9 mouse cellular contexts compared by ENCODE assay signal in genomic region chr8:70487993-70488796, GRCm38 (mm10). TPM values are rescaled to one million over a fixed set of nuclear protein-coding genes. Genes with fewer than 3 reads are reported as not detected.
DNase-seq lines count a peak whose midpoint lies in the region; ATAC-seq lines count a peak whose summit lies in the region.
"Had no signal": no experiment of that assay in that cellular context is flagged by ENCODE, and none has a peak within 500 bp of the region (broad histone marks: within the 10 kb centered on the region; RNA-seq: fewer than 3 reads in every experiment).

No protein-coding gene starts in this region.

- no peaks in the 10 kb centered on the region for H3K36me3 ChIP-seq in hindbrain, embryonic 12.5 days
- H3K36me3 ChIP-seq in liver, embryonic 11.5 days (ENCODE audit: control insufficient read depth, insufficient read depth, low read length): no peaks in the 10 kb centered on the region

- ATAC-seq in hindbrain, embryonic 12.5 days (ENCODE audit: low FRiP score): no peak
- peak; percentile 52 for ATAC-seq in liver, embryonic 11.5 days (replicated peaks; ENCODE audit: low FRiP score)

- H3K4me3 ChIP-seq in hindbrain, embryonic 12.5 days: peak overlapping the region; percentile 25
- H3K4me3 ChIP-seq in liver, embryonic 11.5 days (ENCODE audit: low read depth, low read length): peak overlapping the region; percentile 44
- H3K4me3 ChIP-seq: erythroblast, embryonic 14.5 days had no signal

- no peaks in the 10 kb centered on the region for H3K9me3 ChIP-seq in hindbrain, embryonic 12.5 days (replicated peaks)
- H3K9me3 ChIP-seq in liver, embryonic 11.5 days (ENCODE audit: control insufficient read depth, low read length): no peaks in the 10 kb centered on the region

- 0 out of 2 replicates have a peak overlapping the region, but pooled peaks have one; percentile 39 for H3K9ac ChIP-seq in hindbrain, embryonic 12.5 days
- H3K9ac ChIP-seq in liver, embryonic 11.5 days (ENCODE audit: low read depth, low read length): 0 out of 2 replicates have a peak overlapping the region, but pooled peaks have one; percentile 8

- peak overlapping the region; percentile 70 for H3K4me2 ChIP-seq in hindbrain, embryonic 12.5 days (replicated peaks)
- peak overlapping the region; percentile 62 for H3K4me2 ChIP-seq in liver, embryonic 11.5 days

- peaks cover 44% of the 10 kb centered on the region for H3K4me1 ChIP-seq in hindbrain, embryonic 12.5 days
- H3K4me1 ChIP-seq in liver, embryonic 11.5 days (replicated peaks; ENCODE audit: control insufficient read depth, insufficient read depth, low read length): peaks cover 32% of the 10 kb centered on the region

- 1% methylated on average over 55 of the region's 55 CpGs for WGBS in hindbrain, embryonic 12.5 days
- WGBS in liver, embryonic 11.5 days: 2% methylated on average over 55 of the region's 55 CpGs

- DNase-seq in adrenal gland, postnatal 25 days: peak; percentile 30
- no peak for DNase-seq in adrenal gland, adult 18-20 months (ENCODE audit: low spot score in 2 of 2)
- DNase-seq in R1 (ENCODE audit: low read depth, low spot score): peak; percentile 50
- DNase-seq in liver, embryonic 11.5 days (ENCODE audit: low spot score): peak; percentile 71
- peak; percentile 37 for DNase-seq in naive thymus-derived CD4-positive, alpha-beta T cell, adult 2 months (ENCODE audit: low read depth)
- DNase-seq in left cerebral cortex, adult 18-20 months (ENCODE audit: low spot score in 2 of 2): no peak
- DNase-seq in left cerebral cortex, adult 11 months (ENCODE audit: low spot score): no peak

- peaks cover 100% of the 10 kb centered on the region for H3K27me3 ChIP-seq in hindbrain, embryonic 12.5 days
- peaks cover 100% of the 10 kb centered on the region for H3K27me3 ChIP-seq in liver, embryonic 11.5 days (replicated peaks; ENCODE audit: control insufficient read depth, insufficient read depth, low read length)

- H3K27ac ChIP-seq in hindbrain, embryonic 12.5 days: no peak overlapping the region
- H3K27ac ChIP-seq in liver, embryonic 11.5 days (ENCODE audit: low read depth, low read length): no peak overlapping the region

RNA-seq across cellular contexts. Expression of gene Tmem59l, which starts 1.0 kb away (rescaled TPM):
- total RNA-seq in adrenal gland, postnatal 25 days (2021): 10.1 and 10.2 TPM in 2 replicates
- total RNA-seq in adrenal gland, adult 18-20 months (2021): 10 to 100 TPM; 20.4 to 26.4 TPM
- polyA plus RNA-seq in hindbrain, embryonic 12.5 days (2016; fragmentation: Nextera tagmentation; extraction: Ambion mirVana): 27.0 and 29.2 TPM in 2 replicates
- polyA plus RNA-seq in liver, embryonic 11.5 days (2014; fragmentation: Nextera tagmentation; extraction: Ambion mirVana): 0.87 and 1.1 TPM in 2 replicates
- total RNA-seq in left cerebral cortex, adult 18-20 months (2021): 100 to 1,000 TPM; 295 to 296 TPM
- polyA plus RNA-seq: erythroblast, embryonic 14.5 days had no signal

RNA-seq across cellular contexts. Expression of gene Crlf1, which starts 4.8 kb away (rescaled TPM):
- total RNA-seq in adrenal gland, postnatal 25 days (2021): 0.18 TPM in 1 of 2 replicates, not detected in the other
- 1 to 10 TPM in 1 of 2 experiments, under 1 TPM in 1; 0.74 to 1.6 TPM for total RNA-seq in adrenal gland, adult 18-20 months (2021)
- polyA plus RNA-seq in hindbrain, embryonic 12.5 days (2016; fragmentation: Nextera tagmentation; extraction: Ambion mirVana): 3.3 and 4.2 TPM in 2 replicates
- polyA plus RNA-seq in liver, embryonic 11.5 days (2014; fragmentation: Nextera tagmentation; extraction: Ambion mirVana): 3.8 and 5.4 TPM in 2 replicates
- 1 to 10 TPM; 1.5 to 2.8 TPM for total RNA-seq in left cerebral cortex, adult 18-20 months (2021)

RNA-seq across cellular contexts. Expression of gene Klhl26, which starts 11.4 kb away (rescaled TPM):
- 22.3 and 24.9 TPM in 2 replicates for total RNA-seq in adrenal gland, postnatal 25 days (2021)
- 10 to 100 TPM; 26.0 to 27.0 TPM for total RNA-seq in adrenal gland, adult 18-20 months (2021)
- polyA plus RNA-seq in hindbrain, embryonic 12.5 days (2016; fragmentation: Nextera tagmentation; extraction: Ambion mirVana): 22.2 and 23.9 TPM in 2 replicates
- 13.0 and 16.8 TPM in 2 replicates for polyA plus RNA-seq in liver, embryonic 11.5 days (2014; fragmentation: Nextera tagmentation; extraction: Ambion mirVana)
- total RNA-seq in left cerebral cortex, adult 18-20 months (2021): 10 to 100 TPM; 43.7 to 44.4 TPM

RNA-seq across cellular contexts. Expression of gene Rex1bd, which starts 18.4 kb away (rescaled TPM):
- total RNA-seq in adrenal gland, postnatal 25 days (2021): 141 and 158 TPM in 2 replicates
- 100 to 1,000 TPM; 155 to 174 TPM for total RNA-seq in adrenal gland, adult 18-20 months (2021)
- polyA plus RNA-seq in hindbrain, embryonic 12.5 days (2016; fragmentation: Nextera tagmentation; extraction: Ambion mirVana): 118 TPM in 2 replicates
- polyA plus RNA-seq in liver, embryonic 11.5 days (2014; fragmentation: Nextera tagmentation; extraction: Ambion mirVana): 113 and 120 TPM in 2 replicates
- 100 to 1,000 TPM; 118 to 122 TPM for total RNA-seq in left cerebral cortex, adult 18-20 months (2021)

RNA-seq across cellular contexts. Expression of gene Uba52, which starts 22.4 kb away (rescaled TPM):
- total RNA-seq in adrenal gland, postnatal 25 days (2021): 1,380 and 1,587 TPM in 2 replicates
- total RNA-seq in adrenal gland, adult 18-20 months (2021): 1,000 to 10,000 TPM; 1,449 to 1,570 TPM
- polyA plus RNA-seq in hindbrain, embryonic 12.5 days (2016; fragmentation: Nextera tagmentation; extraction: Ambion mirVana): 633 and 755 TPM in 2 replicates
- polyA plus RNA-seq in liver, embryonic 11.5 days (2014; fragmentation: Nextera tagmentation; extraction: Ambion mirVana): 1,024 and 1,077 TPM in 2 replicates
- total RNA-seq in left cerebral cortex, adult 18-20 months (2021): 100 to 1,000 TPM; 924 to 953 TPM

Comparison
In these comparisons a context has a peak if more than half of its experiments do, and no peak if none do; other contexts are left out.
1. DNase-seq: peak in adrenal gland, postnatal 25 days (single experiment), R1 (single experiment), liver, embryonic 11.5 days (single experiment) and naive thymus-derived CD4-positive, alpha-beta T cell, adult 2 months (single experiment); none in adrenal gland, adult 18-20 months (0 of 2), left cerebral cortex, adult 18-20 months (0 of 2) and left cerebral cortex, adult 11 months (single experiment).
2. RNA of gene Tmem59l, which starts 1.0 kb away (total RNA-seq): 295 to 296 TPM in left cerebral cortex, adult 18-20 months; 20.4 to 26.4 TPM in adrenal gland, adult 18-20 months and 10.1 to 10.2 TPM in adrenal gland, postnatal 25 days; every median in the first group is over 10 times any median in the second.